Mouse (Mus musculus) kidney, adult 18-20 months (tissue): ENCODE data around the gene Prr36.

Experiments
- DNase-seq: peaks from one replicate; pipeline ENCODE4 v3.0.0; 2021

Gene Prr36

GRCm38 (mm10) chr8:4239193-4239890 is 22.1 kb upstream of the Prr36 start:
- no peak for DNase-seq

GRCm38 (mm10) chr8:4238434-4239192 is 21.4 kb upstream of the Prr36 start, which contains the start of the genes Map2k7 and Gm49320:
Gene Map2k7 (plus strand): TSS chr8:4238740.
Gene Gm49320 (plus strand): TSS chr8:4238865.
- peak; percentile 100 for DNase-seq

DNA sequence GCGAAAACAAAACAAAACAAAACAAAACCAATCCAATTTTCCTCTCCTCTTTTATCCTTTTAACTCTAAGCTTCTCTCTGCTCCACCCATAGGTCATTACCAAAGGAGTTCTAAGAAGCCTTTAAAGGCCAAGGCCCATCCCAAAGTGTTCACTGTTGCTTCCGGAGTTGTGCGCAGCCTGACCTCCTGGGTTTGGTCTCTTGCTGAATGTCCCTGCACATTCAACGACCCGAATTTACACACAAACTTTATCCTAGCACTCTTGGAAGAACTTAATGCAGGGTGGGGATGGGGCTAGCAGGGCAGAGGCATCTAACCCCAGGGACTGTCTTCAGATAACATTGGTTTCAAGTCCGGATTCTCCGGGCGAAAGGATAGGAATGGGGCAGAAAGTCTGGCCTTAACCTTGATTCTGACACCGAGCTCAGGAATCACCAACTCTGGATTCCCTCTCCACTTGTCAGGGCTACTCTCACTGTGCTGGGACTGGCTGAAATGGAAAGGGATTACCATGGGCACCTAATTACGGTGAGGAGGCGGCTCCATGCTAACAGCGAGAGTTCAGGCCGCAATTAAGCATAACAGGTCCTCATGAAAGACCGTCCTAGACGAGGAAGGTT is 20.7 kb upstream of the Prr36 start:
- no peak for DNase-seq

DNA sequence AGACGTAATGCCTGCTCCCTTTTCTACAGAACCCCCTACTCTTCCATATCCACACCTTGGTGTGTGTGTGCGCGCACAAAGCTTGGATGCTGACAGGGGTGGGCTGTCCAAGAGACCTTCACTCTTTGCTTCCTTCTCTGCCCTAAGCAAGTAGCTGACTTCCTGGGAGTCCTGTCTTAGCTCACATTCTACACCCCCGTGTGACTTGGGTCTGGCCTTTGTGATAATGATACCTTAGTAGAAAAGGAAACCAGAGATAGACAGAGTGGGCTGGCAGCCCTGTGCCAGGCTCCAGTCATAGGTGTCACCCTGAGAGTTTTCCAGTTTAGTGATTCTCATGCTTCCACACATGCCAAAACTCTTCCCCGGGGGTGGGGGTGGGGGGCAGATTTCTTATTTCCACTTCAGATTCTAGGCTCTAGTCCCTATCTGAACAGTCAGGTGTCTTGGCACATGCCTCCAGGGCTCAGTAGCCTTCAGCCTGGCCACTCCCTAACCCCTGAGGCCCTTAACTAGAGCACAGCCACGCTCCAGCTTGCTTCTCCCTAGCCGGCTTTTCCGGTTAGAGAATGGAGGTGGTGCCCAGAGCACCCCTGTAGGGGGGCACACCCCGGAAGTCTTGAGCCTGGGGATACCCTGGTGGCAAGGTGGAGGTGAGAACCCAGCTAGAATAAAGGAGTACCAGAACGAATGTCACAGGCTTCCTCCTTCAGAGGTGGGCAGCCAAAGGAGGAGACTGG is 13.5 kb upstream of the Prr36 start:
- DNase-seq: no peak

- DNase-seq: no peak
Observed at GRCm38 (mm10) chr8:4229784-4230183, 12.5 kb upstream of the Prr36 start.

DNA sequence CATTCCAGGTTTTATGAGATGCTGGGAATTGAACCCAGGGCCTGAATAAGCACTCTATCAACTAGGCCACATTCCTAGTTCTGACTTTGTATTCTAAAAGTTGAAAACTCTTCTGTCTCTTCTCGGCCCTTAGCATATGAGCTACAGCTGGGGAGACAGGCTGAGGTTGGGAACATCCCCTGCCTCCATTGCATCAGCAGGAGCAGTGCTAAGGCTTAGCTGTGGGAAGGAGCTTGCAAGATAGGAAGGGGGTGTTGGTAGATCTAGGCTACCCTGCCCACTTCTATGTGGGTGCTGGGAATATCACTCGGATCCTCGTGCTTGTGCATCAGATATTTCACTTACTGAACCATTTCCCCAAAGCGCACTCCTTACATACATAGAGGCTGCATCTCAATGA is 10.7 kb upstream of the Prr36 start:
- no peak for DNase-seq

DNA sequence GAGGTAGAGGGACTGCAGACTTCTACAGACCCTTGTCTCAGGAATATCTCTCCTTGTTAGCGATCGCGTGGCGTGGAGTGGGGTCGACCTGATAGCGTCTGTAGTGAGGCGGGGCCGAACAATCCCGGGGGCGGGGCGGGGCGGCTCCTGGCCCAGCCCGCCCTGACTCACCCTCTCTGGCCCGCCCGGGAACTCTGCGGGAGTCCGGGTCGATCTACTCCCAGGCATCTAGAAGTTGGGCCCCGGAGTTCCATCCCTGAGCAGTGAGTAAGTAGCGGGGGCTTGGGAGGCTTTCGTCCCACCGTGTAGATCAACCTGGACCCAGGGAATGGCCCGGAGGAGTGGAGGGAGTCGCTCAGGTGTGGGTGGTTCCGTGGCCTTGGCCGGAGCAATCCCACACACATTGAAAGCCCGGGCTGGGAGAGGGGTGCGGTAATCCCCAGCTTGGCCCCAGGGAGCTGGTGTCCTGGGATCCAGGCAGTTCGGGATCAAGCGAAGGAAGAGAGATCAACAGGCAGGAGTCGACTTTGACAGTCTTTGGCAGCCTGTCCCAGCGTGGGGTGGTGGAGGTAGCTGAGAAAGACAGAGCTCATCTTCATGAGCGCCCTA is 9.6 kb upstream of the Prr36 start, which contains the start of gene Lrrc8e:
Lrrc8e (plus strand) TSS at position 89 of the 609 bp plus-strand sequence.
- DNase-seq: no peak

DNA sequence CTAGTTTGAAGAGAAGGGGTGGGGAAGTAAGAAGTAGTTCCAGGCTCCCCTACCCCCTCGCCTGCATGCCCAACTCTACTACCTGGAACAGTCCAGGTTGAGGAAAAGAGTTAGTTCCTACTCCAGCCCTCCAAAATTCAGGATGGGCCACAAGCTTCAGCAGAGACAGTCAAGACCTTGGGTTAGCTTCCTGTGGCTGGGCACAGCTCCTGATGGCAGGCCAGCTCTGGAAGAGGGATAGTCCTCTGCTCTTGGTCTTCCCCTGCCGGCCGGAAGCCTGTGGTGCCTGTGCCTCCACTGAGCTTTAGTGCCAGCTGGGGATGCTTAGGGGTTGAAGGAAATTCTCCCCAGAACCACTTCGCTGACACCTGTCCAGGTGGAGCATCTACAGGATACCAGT is 9.1 kb upstream of the Prr36 start:
- no peak for DNase-seq

GRCm38 (mm10) chr8:4222059-4222458 is 4.8 kb upstream of the Prr36 start:
- DNase-seq: no peak

GRCm38 (mm10) chr8:4219617-4220016 is 2.4 kb upstream of the Prr36 start:
- no peak for DNase-seq

DNA sequence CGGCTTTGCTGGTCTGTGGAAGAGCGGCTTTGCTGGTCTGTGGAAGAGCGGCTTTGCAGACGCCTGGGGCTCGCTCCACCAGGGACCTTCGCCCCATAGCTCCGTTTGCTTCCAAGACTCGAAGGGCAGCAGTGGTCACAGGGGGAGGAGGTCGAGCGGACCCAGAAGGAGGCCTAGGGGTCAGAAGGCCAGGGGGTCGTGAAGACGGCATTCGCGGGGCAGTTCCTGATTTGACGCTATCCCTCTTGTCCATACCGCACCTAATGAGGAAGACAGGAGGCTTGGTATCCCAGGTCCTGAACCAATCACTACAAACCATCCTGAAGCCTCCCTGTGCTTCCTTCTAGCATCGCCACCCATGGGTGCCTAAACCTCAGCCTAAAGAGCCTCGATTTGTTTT is 963 bp downstream of the Prr36 start:
- DNase-seq: no peak

- DNase-seq: peak; percentile 24
Observed at GRCm38 (mm10) chr8:4214006-4214980, 3.0 kb downstream of the Prr36 start.

- DNase-seq: peak; percentile 42
Observed at GRCm38 (mm10) chr8:4213210-4214005, 3.9 kb downstream of the Prr36 start.

DNA sequence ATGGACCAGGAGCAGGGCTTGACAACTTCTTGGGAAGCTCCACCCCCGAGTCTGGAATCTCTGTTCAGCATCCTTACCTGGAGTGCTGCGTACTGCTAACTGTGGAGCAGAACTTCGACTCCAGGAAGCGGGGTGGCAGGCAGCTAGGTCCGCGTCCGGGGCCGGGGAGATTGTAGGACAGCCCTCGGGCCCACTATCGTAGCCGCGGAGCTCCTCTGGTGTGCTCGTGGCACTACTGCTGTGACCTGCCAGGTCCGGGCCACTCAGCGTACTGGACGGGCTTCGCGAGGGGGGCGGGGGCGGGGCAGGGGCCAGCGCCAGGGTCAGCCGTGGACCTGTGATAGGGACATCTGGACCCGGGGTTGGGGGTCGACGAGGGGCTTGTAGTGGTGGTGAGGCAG is 4.5 kb downstream of the Prr36 start:
- no peak for DNase-seq

DNA sequence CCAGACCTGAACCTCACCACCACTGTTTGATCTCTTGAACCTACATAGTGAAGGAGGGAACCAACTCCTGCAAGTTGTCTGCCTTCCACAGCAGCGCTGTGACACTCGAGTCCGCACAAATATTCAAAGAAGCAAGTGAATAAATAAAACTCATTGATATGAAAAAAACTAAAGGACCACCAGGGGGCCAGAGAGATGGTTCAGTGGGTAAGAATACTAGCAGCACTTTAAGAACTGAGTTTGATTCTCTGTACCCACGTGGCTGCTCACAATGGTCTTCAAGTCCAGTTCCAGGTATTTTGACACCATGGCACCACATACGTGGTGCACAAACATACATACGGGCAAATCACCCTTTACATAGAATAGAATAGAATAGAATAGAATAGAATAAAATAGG is 6.2 kb downstream of the Prr36 start:
- no peak for DNase-seq

- no peak for DNase-seq
Observed at GRCm38 (mm10) chr8:4207016-4207350, 10.3 kb downstream of the Prr36 start.

DNA sequence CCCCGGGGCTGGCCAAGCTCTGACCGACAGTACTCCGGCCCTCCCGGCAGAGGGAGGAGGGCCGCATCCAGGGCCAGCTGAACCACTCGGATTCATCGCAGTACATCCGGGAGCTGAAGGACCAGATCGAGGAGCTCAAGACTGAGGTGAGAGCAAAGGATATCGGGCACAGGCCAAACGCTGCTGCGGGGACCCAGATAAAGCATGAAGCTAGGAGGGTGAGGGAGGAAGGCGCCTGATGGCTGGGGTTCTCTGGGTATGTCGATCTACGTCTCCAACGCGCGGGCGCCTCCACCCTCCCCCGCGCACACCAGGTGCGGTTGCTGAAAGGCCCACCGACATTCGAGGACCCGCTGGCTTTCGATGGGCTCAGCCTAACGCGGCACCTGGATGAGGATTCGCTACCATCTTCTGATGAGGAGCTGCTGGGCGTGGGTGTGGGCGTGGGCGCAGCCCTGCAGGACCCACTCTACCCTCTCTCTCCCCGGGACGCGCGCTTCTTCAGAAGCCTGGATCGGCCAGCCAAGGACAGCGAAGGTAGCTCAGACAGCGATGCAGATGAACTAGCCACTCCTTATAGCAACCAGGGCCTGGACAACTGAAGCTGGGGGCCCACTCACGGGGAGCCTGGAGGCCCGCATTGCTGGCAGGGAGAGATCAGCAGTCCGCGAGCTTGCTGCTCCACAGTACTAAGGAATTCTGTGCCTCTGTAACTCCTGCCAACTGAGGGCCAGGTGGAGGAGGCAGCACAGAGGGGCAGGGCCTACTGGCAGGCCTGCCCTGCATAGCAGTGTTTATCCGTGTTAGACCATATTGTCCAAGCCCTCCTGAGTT is 10.9 kb downstream of the Prr36 start:
- DNase-seq: no peak

- no peak for DNase-seq
Observed at GRCm38 (mm10) chr8:4205246-4206123, 11.8 kb downstream of the Prr36 start.

GRCm38 (mm10) chr8:4201321-4201720 is 15.9 kb downstream of the Prr36 start:
- DNase-seq: no peak
